Mouse (Mus musculus): Measurements from ENCODE around the gene Rasgrf1. TPM values are rescaled to one million over a fixed set of nuclear protein-coding genes. Genes with fewer than 3 reads are reported as not detected.
"Not testable (repeated sequence)": the region's sequence is repeated elsewhere in the genome, so short reads cannot be mapped to it uniquely, and the experiment has no call there.

Rasgrf1 gene
- total RNA-seq, 1 experiment from 2014 or later = not detected

- peak; percentile 81 for ATAC-seq (ENCODE audit: extremely low read depth, insufficient number of reproducible peaks, low FRiP score, poor library complexity, severe bottlenecking)
Measured at GRCm38 (mm10) chr9:90059828-90060573, 150.3 kb downstream of the Rasgrf1 start.

- no peak for ATAC-seq (ENCODE audit: extremely low read depth, insufficient number of reproducible peaks, low FRiP score, poor library complexity, severe bottlenecking)
Measured at GRCm38 (mm10) chr9:90060574-90060875, 150.8 kb downstream of the Rasgrf1 start.

- ATAC-seq (ENCODE audit: extremely low read depth, insufficient number of reproducible peaks, low FRiP score, poor library complexity, severe bottlenecking) = not testable (repeated sequence)
Measured at GRCm38 (mm10) chr9:90060932-90061331, 151.2 kb downstream of the Rasgrf1 start.

GRCm38 (mm10) chr9:90067341-90067740 is 157.6 kb downstream of the Rasgrf1 start:
- no peak for ATAC-seq (ENCODE audit: extremely low read depth, insufficient number of reproducible peaks, low FRiP score, poor library complexity, severe bottlenecking)

- ATAC-seq (ENCODE audit: extremely low read depth, insufficient number of reproducible peaks, low FRiP score, poor library complexity, severe bottlenecking) = no peak
Measured at GRCm38 (mm10) chr9:90068786-90069185, 159.1 kb downstream of the Rasgrf1 start.

GRCm38 (mm10) chr9:90069485-90069884 is 159.8 kb downstream of the Rasgrf1 start:
- no peak for ATAC-seq (ENCODE audit: extremely low read depth, insufficient number of reproducible peaks, low FRiP score, poor library complexity, severe bottlenecking)

GRCm38 (mm10) chr9:90070174-90070573 is 160.5 kb downstream of the Rasgrf1 start:
- no peak for ATAC-seq (ENCODE audit: extremely low read depth, insufficient number of reproducible peaks, low FRiP score, poor library complexity, severe bottlenecking)

GRCm38 (mm10) chr9:90075336-90075735 is 165.6 kb downstream of the Rasgrf1 start:
- ATAC-seq (ENCODE audit: extremely low read depth, insufficient number of reproducible peaks, low FRiP score, poor library complexity, severe bottlenecking) = no peak

GRCm38 (mm10) chr9:90076131-90076530 is 166.4 kb downstream of the Rasgrf1 start:
- no peak for ATAC-seq (ENCODE audit: extremely low read depth, insufficient number of reproducible peaks, low FRiP score, poor library complexity, severe bottlenecking)

Other genes starting within 250 kb of the Rasgrf1 start
- 14.2 and 14.9 TPM in 2 replicates for gene Tmed3, start 204.8 kb upstream of the Rasgrf1 start, total RNA-seq (2017)
- 0.23 TPM in 1 of 2 replicates, not detected in the other for gene Ankrd34c, start 171.4 kb upstream of the Rasgrf1 start, total RNA-seq (2017)
- 201 and 215 TPM in 2 replicates for gene Ctsh, start 144.2 kb downstream of the Rasgrf1 start, total RNA-seq (2017)
- gene Morf4l1, start 204.9 kb downstream of the Rasgrf1 start, total RNA-seq (2017) = 264 and 267 TPM in 2 replicates

Data from neutrophil, adult 5-6 weeks (primary cell).